Mouse (Mus musculus): ENCODE measurements around the gene Tbc1d10b. TPM values are rescaled to one million over a fixed set of nuclear protein-coding genes. Genes with fewer than 3 reads are reported as not detected.

Tbc1d10b gene
- 100 to 1,000 TPM in 1 of 2 experiments, 10 to 100 TPM in 1; 94.8 to 106 TPM for total RNA-seq (2023)

DNA sequence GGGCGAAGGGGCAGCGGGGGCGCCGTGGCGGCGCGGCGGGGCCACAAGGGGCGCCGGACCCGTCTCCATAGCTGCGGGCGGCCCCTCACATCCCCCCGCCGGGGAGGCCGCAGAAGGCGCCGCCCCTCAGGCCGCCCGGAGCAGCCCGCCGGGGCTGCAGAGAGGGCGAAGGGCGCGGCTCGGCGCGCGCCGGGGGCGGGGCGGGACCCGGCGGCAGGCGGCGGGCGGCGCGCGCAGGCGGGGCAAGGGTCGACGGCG is at the start of gene Tbc1d10b:
Tbc1d10b (minus strand) TSS at position 174 of the 258 bp plus-strand sequence.

DNA sequence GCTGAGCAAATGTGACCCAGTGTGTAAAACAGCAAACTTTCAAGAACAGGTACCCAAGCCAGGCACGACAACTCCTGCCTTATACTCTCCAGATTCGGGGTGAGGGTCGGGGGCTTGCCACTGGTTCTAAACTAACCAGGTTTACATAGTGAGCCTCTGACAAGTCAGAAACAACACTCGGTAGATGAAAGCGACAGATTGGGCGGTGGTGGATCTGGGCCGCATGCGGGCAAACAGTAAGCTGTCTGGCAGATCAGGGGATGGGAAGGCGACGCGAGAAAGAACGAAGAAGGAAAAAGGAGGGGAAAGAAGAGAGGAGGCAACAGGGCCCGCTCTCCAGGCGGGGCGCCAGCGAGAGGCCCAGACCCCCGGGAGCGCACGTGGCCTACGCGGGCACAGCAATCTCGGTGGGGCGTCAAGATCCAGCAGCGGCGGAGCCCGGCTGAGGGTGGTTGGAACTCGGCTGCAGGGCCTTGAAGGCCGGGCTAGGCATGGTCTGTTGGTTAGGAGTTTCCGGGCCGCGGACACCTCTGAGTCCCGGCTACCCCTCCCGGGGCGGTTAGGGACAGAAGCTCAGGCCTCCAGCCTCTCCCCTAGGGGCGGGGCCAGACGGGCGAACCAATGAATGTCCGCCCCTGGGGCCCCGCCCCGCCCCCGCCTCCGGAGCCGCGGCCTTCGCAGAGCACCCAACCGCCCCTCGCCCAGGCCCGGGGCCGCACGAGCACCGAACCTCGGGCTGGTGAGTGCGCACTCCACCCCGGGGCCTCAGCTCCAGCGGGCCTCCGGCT is 35.8 kb upstream of the Tbc1d10b start, which contains the start of gene Zfp771:
Zfp771 (plus strand) TSS at position 405 of the 788 bp plus-strand sequence.

DNA sequence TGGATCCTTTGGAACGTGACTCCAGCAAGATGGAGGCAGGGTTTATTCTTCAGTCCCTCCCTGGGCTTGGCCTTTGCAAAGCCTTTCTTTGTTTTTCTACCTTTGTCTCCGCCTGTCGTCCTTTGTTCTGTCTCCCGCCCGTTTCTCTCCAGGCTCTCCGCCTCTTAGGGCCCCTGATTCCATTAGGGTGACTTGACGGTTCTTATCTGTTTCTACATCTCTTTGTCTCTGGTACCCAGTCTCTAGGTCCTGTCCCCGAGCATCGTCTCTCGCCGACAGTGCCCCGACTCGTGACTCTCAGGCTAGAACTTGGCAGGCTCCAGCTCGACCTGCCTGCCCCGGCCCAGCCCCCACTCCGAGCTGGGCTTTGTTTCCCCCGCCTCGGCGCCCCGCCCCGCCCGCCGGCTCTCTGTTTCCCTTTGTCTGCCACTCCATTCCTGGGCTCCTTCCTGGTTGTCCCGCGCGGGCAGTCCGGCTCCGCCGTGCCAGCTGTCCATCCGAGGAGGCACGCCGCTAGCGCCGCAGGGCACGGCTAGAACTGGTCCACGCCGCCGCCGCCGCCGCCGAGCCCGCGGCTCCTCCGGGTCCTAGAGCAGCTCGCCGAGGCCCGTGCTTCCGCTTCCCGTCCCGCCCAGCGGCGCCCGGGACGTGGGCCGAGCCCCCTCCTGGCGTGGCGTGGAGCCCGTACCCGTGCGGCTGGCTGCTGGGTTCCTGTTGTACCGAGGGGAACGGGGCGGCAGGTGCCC is 24.5 kb upstream of the Tbc1d10b start, which contains the start of the genes Zfp553 and Sept1:
Zfp553 (plus strand) TSS at position 440 of the 746 bp plus-strand sequence.
Sept1 (minus strand) TSS at position 509 of the 746 bp plus-strand sequence.

DNA sequence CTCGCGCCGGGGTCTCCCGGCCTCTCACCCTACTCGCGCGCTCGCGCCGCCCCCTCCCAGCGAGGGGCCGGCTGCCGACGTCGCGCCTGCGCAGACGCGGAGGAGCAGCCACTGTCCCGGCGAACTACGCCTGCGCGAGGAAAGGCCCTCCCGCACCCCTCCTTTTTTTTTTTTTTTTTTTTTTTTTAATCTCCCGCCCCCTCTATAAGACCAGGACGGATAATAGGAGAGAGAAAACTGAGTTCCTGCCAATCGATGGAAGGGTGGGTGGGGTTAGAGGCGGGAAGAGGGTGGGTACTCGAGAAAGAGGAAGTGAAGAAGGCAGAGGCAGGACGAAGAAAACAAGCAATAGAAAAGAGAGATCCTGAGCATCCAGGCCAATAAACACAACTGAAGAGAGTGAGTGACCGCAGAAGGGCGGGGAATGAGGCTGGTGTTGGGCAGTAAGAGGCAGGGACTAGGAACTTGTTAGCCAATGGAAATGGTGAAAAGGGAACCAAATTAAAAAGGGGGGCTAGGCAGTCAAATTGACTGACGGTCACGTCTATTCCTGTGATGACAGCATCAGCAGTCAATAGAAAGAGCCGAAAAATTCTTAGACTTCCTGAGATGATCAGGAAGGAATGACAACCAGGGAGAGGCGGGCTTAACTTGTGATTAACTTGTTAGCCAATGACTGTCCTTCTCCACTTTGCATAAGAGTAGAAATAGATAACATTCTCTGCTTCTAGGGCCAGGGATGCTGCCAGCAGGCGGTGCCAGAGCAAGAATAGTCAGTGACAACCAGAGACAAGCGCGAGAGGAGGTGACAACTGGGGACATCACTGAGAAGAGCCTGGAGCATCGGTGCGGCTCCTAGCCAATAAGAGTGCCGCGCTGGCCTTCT is 528 bp upstream of the Tbc1d10b start, which contains the start of gene Mylpf:
Mylpf (plus strand) TSS at position 338 of the 886 bp plus-strand sequence.

DNA sequence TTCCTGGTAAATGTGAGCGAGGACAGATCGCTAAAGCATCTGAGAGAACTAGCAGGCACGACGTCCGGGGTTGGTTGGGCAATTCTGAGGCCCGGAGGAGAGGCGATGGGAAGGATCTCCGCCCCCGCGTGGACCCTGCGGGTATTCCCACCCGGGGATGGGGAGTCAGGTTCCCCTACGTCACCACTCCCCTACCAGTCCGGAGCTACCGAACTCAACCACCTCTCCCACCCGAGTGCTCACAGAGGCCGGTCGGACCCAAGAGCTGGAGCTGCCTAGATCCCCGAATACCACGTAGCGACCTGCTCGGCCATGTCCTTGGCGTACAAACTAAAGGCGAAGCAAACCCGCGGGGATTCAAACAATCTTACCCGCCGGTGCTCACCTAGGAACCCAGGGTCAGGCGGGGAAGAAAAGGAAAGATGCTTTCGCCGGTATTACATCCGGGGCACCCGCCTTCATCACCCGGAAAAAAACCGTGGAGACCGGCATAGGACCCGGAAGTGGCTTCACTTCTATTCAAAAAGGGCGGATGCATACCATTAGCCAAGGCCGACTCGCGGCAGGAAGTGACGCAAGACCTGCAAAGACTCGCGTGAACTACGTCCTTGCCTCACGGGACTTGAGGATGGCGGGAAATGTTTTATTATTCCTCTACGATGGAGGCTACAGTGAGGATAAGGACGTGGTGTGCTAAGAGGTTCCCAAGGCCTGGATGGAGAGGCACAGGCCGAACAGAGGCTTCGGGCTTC is 12.5 kb downstream of the Tbc1d10b start, which contains the start of gene Cd2bp2:
Cd2bp2 (minus strand) TSS at position 507 of the 752 bp plus-strand sequence.

Other genes with a start within 250 kb of the Tbc1d10b start
- gene Cdipt, start 232.6 kb downstream of the Tbc1d10b start, total RNA-seq (2023): 10 to 100 TPM; 84.1 to 92.1 TPM
- 1 to 10 TPM; 3.5 to 3.7 TPM for gene Cdiptos, start 232.4 kb downstream of the Tbc1d10b start, total RNA-seq (2023)
- gene Mvp, start 193.8 kb downstream of the Tbc1d10b start, total RNA-seq (2023): 100 to 1,000 TPM; 116 to 123 TPM
- 1 to 10 TPM in 1 of 2 experiments, not detected in 1; 9.0 TPM for gene Pagr1b, start 192.0 kb downstream of the Tbc1d10b start, total RNA-seq (2023)
- gene Pagr1a, start 191.1 kb downstream of the Tbc1d10b start, total RNA-seq (2023): 10 to 100 TPM in 1 of 2 experiments, 1 to 10 TPM in 1; 2.2 to 14.5 TPM
- 10 to 100 TPM; 29.0 to 34.8 TPM for gene Gm42742, start 187.4 kb downstream of the Tbc1d10b start, total RNA-seq (2023)
- gene Prrt2, start 187.3 kb downstream of the Tbc1d10b start, total RNA-seq (2023): 1 to 10 TPM; 1.3 TPM
- 100 to 1,000 TPM; 166 to 172 TPM for gene Maz, start 181.4 kb downstream of the Tbc1d10b start, total RNA-seq (2023)
- 1 to 10 TPM; 1.7 to 2.3 TPM for gene Kif22, start 166.0 kb downstream of the Tbc1d10b start, total RNA-seq (2023)
- gene Zg16, start 121.1 kb downstream of the Tbc1d10b start, total RNA-seq (2023): under 1 TPM in 1 of 2 experiments, not detected in 1; 0.85 TPM
- 10 to 100 TPM; 64.8 to 66.9 TPM for gene AI467606, start 117.1 kb downstream of the Tbc1d10b start, total RNA-seq (2023)
- gene Qprt, start 86.2 kb downstream of the Tbc1d10b start, total RNA-seq (2023): 10 to 100 TPM; 10.5 to 12.1 TPM
- gene Spn, start 70.6 kb downstream of the Tbc1d10b start, total RNA-seq (2023): 100 to 1,000 TPM; 289 to 346 TPM
- 10 to 100 TPM; 52.2 to 60.9 TPM for gene Cd2bp2, start 12.4 kb downstream of the Tbc1d10b start, total RNA-seq (2023)
- not detected for gene Mylpf, start 422 bp upstream of the Tbc1d10b start, total RNA-seq (2023)
- gene Zfp553, start 24.6 kb upstream of the Tbc1d10b start, total RNA-seq (2023): 1 to 10 TPM; 4.5 TPM
- 1 to 10 TPM; 5.4 to 5.5 TPM for gene Sept1, start 24.7 kb upstream of the Tbc1d10b start, total RNA-seq (2023)
- 1 to 10 TPM; 7.0 to 8.8 TPM for gene Zfp771, start 35.8 kb upstream of the Tbc1d10b start, total RNA-seq (2023)
- 10 to 100 TPM; 15.2 to 17.6 TPM for gene Dctpp1, start 52.2 kb upstream of the Tbc1d10b start, total RNA-seq (2023)
- gene Sephs2, start 65.6 kb upstream of the Tbc1d10b start, total RNA-seq (2023): 10 to 100 TPM; 66.0 to 73.4 TPM
- 100 to 1,000 TPM; 900 to 916 TPM for gene Itgal, start 87.8 kb upstream of the Tbc1d10b start, total RNA-seq (2023)
- 1 to 10 TPM; 6.1 to 7.0 TPM for gene Zfp768, start 137.1 kb upstream of the Tbc1d10b start, total RNA-seq (2023)
- gene Zfp747, start 167.6 kb upstream of the Tbc1d10b start, total RNA-seq (2023): 1 to 10 TPM; 8.8 to 9.0 TPM
- gene 9130019O22Rik, start 178.7 kb upstream of the Tbc1d10b start, total RNA-seq (2023): 1 to 10 TPM; 2.4 TPM
- gene E430018J23Rik, start 185.2 kb upstream of the Tbc1d10b start, total RNA-seq (2023): 1 to 10 TPM; 1.7 to 2.9 TPM
- 1 to 10 TPM; 5.4 to 6.3 TPM for gene Zfp764, start 198.4 kb upstream of the Tbc1d10b start, total RNA-seq (2023)
- 10 to 100 TPM in 1 of 2 experiments, 1 to 10 TPM in 1; 7.4 to 15.1 TPM for gene Zfp688, start 213.6 kb upstream of the Tbc1d10b start, total RNA-seq (2023)
- 1 to 10 TPM; 2.3 to 3.3 TPM for gene Zfp689, start 240.7 kb upstream of the Tbc1d10b start, total RNA-seq (2023)